24 mouse cellular contexts compared by ENCODE assay signal in the genomic region with DNA sequence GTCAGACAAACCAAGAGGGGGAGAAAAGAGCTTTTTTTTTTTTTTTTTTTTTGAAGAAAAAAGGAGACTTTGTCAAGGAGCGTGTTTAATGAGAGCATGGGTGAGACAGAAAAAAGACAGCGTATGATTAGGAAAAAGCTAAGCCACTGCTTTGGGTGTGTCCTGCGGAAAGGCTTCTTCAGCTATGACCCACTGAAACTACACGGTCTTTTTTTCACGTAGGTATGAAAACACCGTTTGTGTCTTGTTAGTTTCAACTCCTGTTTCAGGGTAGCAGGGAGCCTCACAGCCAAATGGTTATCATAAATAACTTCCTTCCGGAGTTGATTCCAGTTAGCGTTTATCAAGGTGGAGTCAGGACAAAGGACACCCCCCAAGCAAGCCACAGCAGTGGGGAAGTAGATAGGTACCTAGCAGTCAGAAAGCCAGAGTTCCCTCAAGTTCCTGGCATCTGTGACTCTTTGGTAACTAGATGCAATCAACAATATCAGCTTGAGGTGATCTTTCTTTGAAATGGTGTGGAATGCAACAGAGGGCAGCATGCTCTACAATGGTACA.
"Had no signal": no experiment of that assay in that cellular context is flagged by ENCODE, and none has a peak within 500 bp of the region (broad histone marks: within the 10 kb centered on the region; RNA-seq: fewer than 3 reads in every experiment).

No protein-coding gene starts in this region.

- H3K4me1 ChIP-seq: hindbrain, embryonic 13.5 days; hindbrain, embryonic 15.5 days; kidney, embryonic 15.5 days; limb, embryonic 10.5 days; limb, embryonic 12.5 days had no signal

- ATAC-seq: hindbrain, postnatal 0 days; intestine, embryonic 16.5 days had no signal

- H3K27me3 ChIP-seq: heart, embryonic 13.5 days; heart, embryonic 15.5 days; hindbrain, embryonic 13.5 days; hindbrain, embryonic 15.5 days; kidney, embryonic 15.5 days; limb, embryonic 12.5 days had no signal

- H3K9ac ChIP-seq: heart, embryonic 13.5 days; heart, embryonic 15.5 days; hindbrain, embryonic 13.5 days; hindbrain, embryonic 15.5 days; kidney, embryonic 15.5 days; limb, embryonic 12.5 days had no signal

- DNase-seq: gastrocnemius, postnatal 14 days; gastrocnemius, postnatal 36 days; heart, adult 11 months; heart, adult 2 months; heart, postnatal 14 days; heart, postnatal 36 days; kidney, adult 11 months; kidney, adult 2 months; kidney, adult 9 months; kidney, postnatal 10 days; kidney, postnatal 25 days; kidney, postnatal 4 days had no signal

- H3K9me3 ChIP-seq: heart, embryonic 13.5 days; heart, embryonic 15.5 days; hindbrain, embryonic 13.5 days; hindbrain, embryonic 15.5 days; kidney, embryonic 15.5 days; limb, embryonic 10.5 days; limb, embryonic 12.5 days had no signal

- H3K4me3 ChIP-seq: heart, adult 2 months; heart, embryonic 13.5 days; heart, embryonic 15.5 days; hindbrain, embryonic 13.5 days; hindbrain, embryonic 15.5 days; kidney, embryonic 15.5 days; layer of hippocampus, adult 2 months; left cerebral cortex, adult 2 months; limb, embryonic 10.5 days; limb, embryonic 12.5 days had no signal

- H3K4me2 ChIP-seq: heart, embryonic 11.5 days; heart, embryonic 13.5 days; heart, embryonic 15.5 days; hindbrain, embryonic 13.5 days; hindbrain, embryonic 15.5 days; kidney, embryonic 15.5 days; limb, embryonic 12.5 days had no signal

- H3K36me3 ChIP-seq: heart, embryonic 13.5 days; heart, embryonic 15.5 days; hindbrain, embryonic 13.5 days; hindbrain, embryonic 15.5 days; kidney, embryonic 15.5 days; limb, embryonic 10.5 days; limb, embryonic 12.5 days had no signal

- H3K27ac ChIP-seq: heart, adult 2 months; heart, embryonic 13.5 days; heart, embryonic 15.5 days; hindbrain, embryonic 13.5 days; hindbrain, embryonic 15.5 days; hindbrain, postnatal 0 days; kidney, embryonic 15.5 days; layer of hippocampus, adult 2 months; left cerebral cortex, adult 2 months; limb, embryonic 10.5 days; limb, embryonic 12.5 days had no signal
